Mouse (Mus musculus) heart, postnatal 0 days (tissue): ENCODE measurements around the gene P4hb.

Source experiments
- CTCF ChIP-seq: IDR thresholded peaks from 2 replicates; pipeline ENCODE4 v1.5.1; 2016; ENCODE audit warnings: antibody characterized with exemption, control low read depth, low read depth
- EP300 ChIP-seq: IDR thresholded peaks from 2 replicates; pipeline ENCODE4 v1.6.1; 2016; ENCODE audit warnings: antibody characterized with exemption, low read depth

DNA sequence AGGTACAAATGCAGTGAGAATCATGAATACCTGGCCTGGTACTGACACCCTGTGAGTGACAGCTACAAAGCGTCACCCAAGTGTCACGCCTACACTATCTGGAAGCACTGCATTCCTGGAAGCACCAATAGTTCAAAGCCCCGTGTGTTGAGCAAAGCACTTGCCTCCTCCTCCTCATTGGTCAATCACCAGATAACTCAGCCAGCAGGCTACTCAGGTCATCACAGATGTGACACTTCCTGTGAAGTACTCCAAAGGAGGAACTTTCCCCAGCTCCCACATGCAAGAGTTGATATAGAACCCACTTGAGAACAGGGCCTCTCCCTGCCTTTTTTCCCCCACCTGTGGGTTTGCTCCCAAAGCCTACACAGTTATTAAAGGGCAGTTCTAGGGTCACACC, 1.9 kb downstream of the P4hb start:
- TF ChIP-seq CTCF: no peak
- TF ChIP-seq EP300: no peak
